Mouse (Mus musculus) liver, postnatal 0 days (tissue): Measurements from ENCODE around the gene Sv2c. TPM values are rescaled to one million over a fixed set of nuclear protein-coding genes. Genes with fewer than 3 reads are reported as not detected.

Experiments
- ATAC-seq: fragments of 200-750 bp; cut with Nextera tagmentation; 2 replicates; pipeline ENCODE4 v1.8.0; 2017; ENCODE audit warnings: mild to moderate bottlenecking, moderate library complexity
- DNase-seq: peaks from one replicate; pipeline ENCODE4 v3.0.0-alpha.2; 2016
- H3K27ac ChIP-seq: fragments of 300-500 bp; sonication (generic); 2 replicates; pipeline ENCODE4 v1.5.1; 2014; ENCODE audit warnings: antibody characterized with exemption, moderate library complexity, mild to moderate bottlenecking, low read depth
- H3K27me3 ChIP-seq: fragments of 300-500 bp; sonication (generic); 2 replicates; pipeline ENCODE4 v1.6.1; 2014; ENCODE audit warnings: low read length, control low read depth, mixed read lengths; ENCODE audit not compliant: insufficient read depth
- H3K36me3 ChIP-seq: fragments of 300-500 bp; sonication (generic); replicated peaks from 2 replicates; pipeline ENCODE4 v1.6.1; 2014; ENCODE audit warnings: mild to moderate bottlenecking, control low read depth, low read length, moderate library complexity, mixed read lengths; ENCODE audit not compliant: insufficient read depth
- H3K4me1 ChIP-seq: fragments of 300-500 bp; sonication (generic); 2 replicates; pipeline ENCODE4 v1.6.1; 2014; ENCODE audit warnings: antibody characterized with exemption, mild to moderate bottlenecking, control low read depth; ENCODE audit not compliant: insufficient read depth
- H3K4me2 ChIP-seq: fragments of 300-500 bp; sonication (generic); 2 replicates; pipeline ENCODE4 v1.6.1; 2014; ENCODE audit warnings: low read depth, mild to moderate bottlenecking, low read length, moderate library complexity, mixed read lengths
- H3K4me3 ChIP-seq: fragments of 300-500 bp; sonication (generic); 2 replicates; pipeline ENCODE4 v1.5.1; 2014; ENCODE audit warnings: low read depth, low read length
- H3K9ac ChIP-seq: fragments of 300-500 bp; sonication (generic); replicated peaks from 2 replicates; pipeline ENCODE4 v1.6.1; 2014; ENCODE audit warnings: mild to moderate bottlenecking, moderate library complexity
- H3K9me3 ChIP-seq: fragments of 300-500 bp; sonication (generic); 2 replicates; pipeline ENCODE4 v1.6.1; 2016; ENCODE audit warnings: mild to moderate bottlenecking, control low read depth, low read length, mixed read lengths
- CTCF ChIP-seq: sonication (generic); IDR thresholded peaks from 2 replicates; pipeline ENCODE4 v1.5.1; 2016; ENCODE audit warnings: antibody characterized with exemption, low read depth
- EP300 ChIP-seq: IDR thresholded peaks from 2 replicates; pipeline ENCODE4 v1.6.1; 2016; ENCODE audit warnings: antibody characterized with exemption, low read depth, mild to moderate bottlenecking
- WGBS: fragments of 180-500 bp; shearing (Covaris S2); extraction: QIAGEN DNeasy Blood & Tissue Kit; methylation state at CpG from one replicate; pipeline ENCODE4 v1.1.7; 2014; ENCODE audit not compliant: insufficient replicate concordance; 5-methylcytosine and 5-hydroxymethylcytosine counted together
- polyA plus RNA-seq: library from polyadenylated mRNA; unstranded; fragments of >200 nt; fragmentation: Nextera tagmentation; extraction: Ambion mirVana; gene quantifications from 2 replicates; pipeline ENCODE4 v1.2.1, GENCODE M21; 2015

Sv2c gene
- polyA plus RNA-seq, 1 experiment from 2014 or later = 0.29 TPM

GRCm38 (mm10) chr13:96166593-96166992, 34.2 kb upstream of the Sv2c start:
- no peak for DNase-seq
- Histone ChIP-seq H3K4me2 (no peak overlapping the region), H3K4me3 (no peak overlapping the region), H3K27ac (no peak overlapping the region), H3K4me1 (no peaks in the 10 kb centered on the region), H3K9ac (no peak overlapping the region), H3K36me3 (no peaks in the 10 kb centered on the region), H3K9me3 (no peaks in the 10 kb centered on the region), H3K27me3 (no peaks in the 10 kb centered on the region)
- TF ChIP-seq EP300 (no peak), CTCF (no peak)
- ATAC-seq = no peak
- WGBS = 64% methylated on average over 2 of the region's 2 CpGs

- Histone ChIP-seq H3K4me3 (no peak overlapping the region), H3K36me3 (no peaks in the 10 kb centered on the region), H3K27ac (no peak overlapping the region), H3K9ac (no peak overlapping the region), H3K4me1 (no peaks in the 10 kb centered on the region), H3K4me2 (no peak overlapping the region), H3K27me3 (peaks cover 53% of the 10 kb centered on the region), H3K9me3 (no peaks in the 10 kb centered on the region)
- WGBS = 7% methylated on average over 28 of the region's 28 CpGs
- TF ChIP-seq EP300 = no peak
- no peak for TF ChIP-seq CTCF
- DNase-seq (no peak), ATAC-seq (no peak)
Observed at GRCm38 (mm10) chr13:96133363-96134100, 1.2 kb upstream of the Sv2c start.

- TF ChIP-seq CTCF = no peak
- no peak for TF ChIP-seq EP300
- Histone ChIP-seq H3K9me3 (no peaks in the 10 kb centered on the region), H3K9ac (no peak overlapping the region), H3K27ac (no peak overlapping the region), H3K4me1 (no peaks in the 10 kb centered on the region), H3K27me3 (peaks cover 53% of the 10 kb centered on the region), H3K4me3 (no peak overlapping the region), H3K36me3 (no peaks in the 10 kb centered on the region), H3K4me2 (no peak overlapping the region)
- DNase-seq = no peak
- 3% methylated on average over 15 of the region's 15 CpGs for WGBS
- no peak for ATAC-seq
Observed at GRCm38 (mm10) chr13:96132833-96133232, 456 bp upstream of the Sv2c start.

GRCm38 (mm10) chr13:96131911-96132310, 466 bp downstream of the Sv2c start:
- no peak overlapping the region for H3K27ac ChIP-seq
- no peak for DNase-seq
- H3K4me1 ChIP-seq = no peaks in the 10 kb centered on the region
- H3K36me3 ChIP-seq = no peaks in the 10 kb centered on the region
- peaks cover 53% of the 10 kb centered on the region for H3K27me3 ChIP-seq
- H3K4me2 ChIP-seq = 0 out of 2 replicates have a peak overlapping the region, but pooled peaks have one; percentile 4
- no peak for TF ChIP-seq EP300
- no peak for TF ChIP-seq CTCF
- under 1% methylated on average over 19 of the region's 19 CpGs for WGBS
- H3K4me3 ChIP-seq = no peak overlapping the region
- no peak overlapping the region for H3K9ac ChIP-seq
- no peaks in the 10 kb centered on the region for H3K9me3 ChIP-seq
- no peak for ATAC-seq

- DNase-seq (peak; percentile 15), ATAC-seq (no peak)
- Histone ChIP-seq H3K9ac (no peak overlapping the region), H3K9me3 (no peaks in the 10 kb centered on the region), H3K4me2 (no peak overlapping the region; the same call in 1 of the 2 replicates), H3K27ac (no peak overlapping the region), H3K36me3 (no peaks in the 10 kb centered on the region), H3K27me3 (peaks cover 53% of the 10 kb centered on the region), H3K4me3 (no peak overlapping the region), H3K4me1 (no peaks in the 10 kb centered on the region)
- TF ChIP-seq CTCF = no peak
- no peak for TF ChIP-seq EP300
- WGBS = 3% methylated on average over 29 of the region's 30 CpGs
Observed at GRCm38 (mm10) chr13:96131050-96131449, 1.3 kb downstream of the Sv2c start.

- Histone ChIP-seq H3K27ac (no peak overlapping the region), H3K9ac (no peak overlapping the region), H3K9me3 (no peaks in the 10 kb centered on the region), H3K4me1 (no peaks in the 10 kb centered on the region), H3K4me3 (no peak overlapping the region), H3K36me3 (no peaks in the 10 kb centered on the region), H3K27me3 (peaks cover 42% of the 10 kb centered on the region), H3K4me2 (no peak overlapping the region)
- 59% methylated on average over 3 of the region's 3 CpGs for WGBS
- ATAC-seq (no peak), DNase-seq (no peak)
- TF ChIP-seq CTCF (no peak), EP300 (no peak)
Observed at GRCm38 (mm10) chr13:96129081-96129480, 3.3 kb downstream of the Sv2c start.
